Mouse (Mus musculus) embryonic fibroblast, embryonic 13.5 days (primary cell): Measurements from ENCODE around the gene Pou5f1.

Source experiments
- CTCF ChIP-seq: IDR thresholded peaks from 2 replicates; pipeline ENCODE4 v1.5.1; 2011; ENCODE audit warnings: mild to moderate bottlenecking, control low read depth, low read length, moderate library complexity, borderline replicate concordance; ENCODE audit not compliant: insufficient read depth
- POLR2A ChIP-seq: IDR thresholded peaks from 2 replicates; pipeline ENCODE4 v1.6.1; 2011; ENCODE audit warnings: low read depth, mild to moderate bottlenecking, control low read depth, low read length, moderate library complexity

DNA sequence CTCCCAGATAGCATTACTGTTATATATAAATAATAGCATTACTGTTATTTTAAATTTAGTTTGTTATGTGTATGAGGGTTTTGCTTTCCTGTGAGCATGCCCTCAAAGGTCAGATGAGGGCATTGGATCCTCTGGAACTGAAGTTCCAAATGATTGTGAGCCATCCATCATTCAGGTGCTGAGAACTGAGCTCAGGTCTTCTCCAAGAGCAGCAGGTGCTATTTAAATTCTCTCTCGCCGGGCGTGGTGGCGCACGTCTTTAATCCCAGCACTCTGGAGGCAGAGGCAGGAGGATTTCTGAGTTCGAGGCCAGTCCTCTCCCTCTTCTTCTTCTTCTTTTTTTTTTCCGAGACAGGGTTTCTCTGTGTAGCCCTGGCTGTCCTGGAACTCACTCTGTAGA, 8.7 kb upstream of the Pou5f1 start:
- TF ChIP-seq POLR2A (no peak), CTCF (no peak)
